ENCODE assay signal across 17 mouse cellular contexts in the genomic region with DNA sequence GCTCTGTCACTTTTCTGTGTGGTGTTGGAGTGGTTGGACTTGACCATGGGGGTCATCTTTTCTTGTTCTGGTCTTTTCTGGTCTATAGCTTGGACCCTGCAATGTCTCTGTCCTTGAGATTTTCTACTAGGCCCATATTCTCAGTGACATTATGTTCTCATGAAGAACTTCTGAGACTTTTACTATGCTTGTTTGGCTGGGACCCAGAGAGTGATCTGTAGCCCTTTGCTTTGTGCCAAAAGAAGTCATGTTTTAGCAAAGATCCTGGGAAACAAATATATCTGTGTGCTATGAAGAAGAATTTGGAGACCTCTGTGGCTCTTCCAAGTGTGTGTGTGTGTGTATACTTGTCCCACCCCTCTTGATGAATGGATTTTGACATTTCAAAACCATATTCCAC.
"Had no signal": no experiment of that assay in that cellular context is flagged by ENCODE, and none has a peak within 500 bp of the region (broad histone marks: within the 10 kb centered on the region; RNA-seq: fewer than 3 reads in every experiment).

No protein-coding gene starts in this region.

- H3K36me3 ChIP-seq: kidney, embryonic 15.5 days; liver, embryonic 13.5 days; lung, embryonic 15.5 days had no signal

- DNase-seq: kidney, adult 11 months; kidney, adult 8-10 months; kidney, postnatal 25 days; layer of hippocampus, postnatal 36 days; liver, embryonic 13.5 days; lung, postnatal 4 days; midbrain, embryonic 14.5 days; right cerebral cortex, adult 18-20 months; right cerebral cortex, postnatal 14 days; right cerebral cortex, postnatal 4 days; thymus, adult 18-20 months; thymus, postnatal 36 days had no signal

- H3K4me3 ChIP-seq: kidney, embryonic 15.5 days; left cerebral cortex, adult 2 months; liver, embryonic 13.5 days; lung, embryonic 15.5 days had no signal

- H3K4me2 ChIP-seq: kidney, embryonic 15.5 days; liver, embryonic 13.5 days; lung, embryonic 15.5 days; midbrain, embryonic 11.5 days had no signal

- H3K9ac ChIP-seq: kidney, embryonic 15.5 days; liver, embryonic 13.5 days; lung, embryonic 15.5 days had no signal

- H3K9me3 ChIP-seq: kidney, embryonic 15.5 days; liver, embryonic 13.5 days; lung, embryonic 15.5 days had no signal

- H3K27ac ChIP-seq: kidney, embryonic 15.5 days; left cerebral cortex, adult 2 months; liver, embryonic 13.5 days; lung, embryonic 15.5 days; stomach, postnatal 0 days had no signal

- H3K27me3 ChIP-seq: kidney, embryonic 15.5 days; liver, embryonic 13.5 days; lung, embryonic 15.5 days had no signal

- H3K4me1 ChIP-seq: kidney, embryonic 15.5 days; liver, embryonic 13.5 days; lung, embryonic 15.5 days had no signal
